Mouse (Mus musculus) CD4-positive helper T cell, adult 2 months (primary cell): ENCODE results near the gene 4930578G10Rik.
A peak's percentile ranks its signal among the peaks of the same experiment; 100 is the strongest.
"Not testable (repeated sequence)": the region's sequence is repeated elsewhere in the genome, so short reads cannot be mapped to it uniquely, and the experiment has no call there.

Experiments used
- DNase-seq: peaks from one replicate; pipeline ENCODE4 v3.0.0-alpha.2; 2012; ENCODE audit warnings: low read depth, missing footprints, low spot score

Gene 4930578G10Rik

GRCm38 (mm10) chr4:42735245-42735644 lies at the start of gene 4930578G10Rik:
TSS of gene 4930578G10Rik (plus strand) at chr4:42735545.
- DNase-seq = not testable (repeated sequence)

GRCm38 (mm10) chr4:42756477-42756876 lies 21.1 kb downstream of the 4930578G10Rik start, which contains the start of gene Ccl19:
TSS of gene Ccl19 (minus strand) at chr4:42756577.
- not testable (repeated sequence) for DNase-seq

- not testable (repeated sequence) for DNase-seq
Measured at GRCm38 (mm10) chr4:42773893-42774292, 38.5 kb downstream of the 4930578G10Rik start, which contains the start of gene Ccl21a. TSS of gene Ccl21a (minus strand) at chr4:42773993.

- not testable (repeated sequence) for DNase-seq
Measured at GRCm38 (mm10) chr4:42853788-42854187, 118.4 kb downstream of the 4930578G10Rik start, which contains the start of gene Fam205a1. TSS of gene Fam205a1 (minus strand) at chr4:42853888.

- not testable (repeated sequence) for DNase-seq
Measured at GRCm38 (mm10) chr4:42856671-42857070, 121.3 kb downstream of the 4930578G10Rik start, which contains the start of gene Gm12394. TSS of gene Gm12394 (minus strand) at chr4:42856771.

- DNase-seq = not testable (repeated sequence)
Measured at GRCm38 (mm10) chr4:42860483-42860882, 125.1 kb downstream of the 4930578G10Rik start.

- DNase-seq = not testable (repeated sequence)
Measured at GRCm38 (mm10) chr4:42863487-42863886, 128.1 kb downstream of the 4930578G10Rik start.

GRCm38 (mm10) chr4:42867390-42867789 lies 132.0 kb downstream of the 4930578G10Rik start:
- no peak for DNase-seq

GRCm38 (mm10) chr4:42868193-42868592 lies 132.8 kb downstream of the 4930578G10Rik start:
- no peak for DNase-seq

- DNase-seq = no peak
Measured at GRCm38 (mm10) chr4:42870748-42871147, 135.4 kb downstream of the 4930578G10Rik start.

GRCm38 (mm10) chr4:42872151-42872550 lies 136.8 kb downstream of the 4930578G10Rik start:
- no peak for DNase-seq

GRCm38 (mm10) chr4:42872746-42873435 lies 137.5 kb downstream of the 4930578G10Rik start:
- DNase-seq = no peak

GRCm38 (mm10) chr4:42874134-42874533 lies 138.8 kb downstream of the 4930578G10Rik start, which contains the start of gene Fam205c:
TSS of gene Fam205c (minus strand) at chr4:42874234.
- DNase-seq = no peak

GRCm38 (mm10) chr4:42876586-42877291 lies 141.4 kb downstream of the 4930578G10Rik start:
- peak; percentile 58 for DNase-seq

GRCm38 (mm10) chr4:42877657-42878056 lies 142.3 kb downstream of the 4930578G10Rik start:
- no peak for DNase-seq

GRCm38 (mm10) chr4:42879829-42880676 lies 144.7 kb downstream of the 4930578G10Rik start:
- DNase-seq = no peak

- DNase-seq = no peak
Measured at GRCm38 (mm10) chr4:42880677-42880948, 145.3 kb downstream of the 4930578G10Rik start.

GRCm38 (mm10) chr4:42886926-42887325 lies 151.6 kb downstream of the 4930578G10Rik start:
- DNase-seq = no peak

- DNase-seq = no peak
Measured at GRCm38 (mm10) chr4:42888806-42889205, 153.5 kb downstream of the 4930578G10Rik start.

- no peak for DNase-seq
Measured at GRCm38 (mm10) chr4:42891176-42891575, 155.8 kb downstream of the 4930578G10Rik start.

- no peak for DNase-seq
Measured at GRCm38 (mm10) chr4:42895118-42895517, 159.8 kb downstream of the 4930578G10Rik start.
